Mouse (Mus musculus) gastrocnemius, adult 2 months (tissue): ENCODE data around the gene Msantd2. TPM values are rescaled to one million over a fixed set of nuclear protein-coding genes. Genes with fewer than 3 reads are reported as not detected.

ENCODE experiments used
- DNase-seq: peaks from one replicate; pipeline ENCODE4 v3.0.0; 2022
- H3K27ac ChIP-seq: fragments of 200-600 bp; 2 replicates; pipeline ENCODE4 v1.8.1; 2022; ENCODE audit warnings: mild to moderate bottlenecking
- H3K4me3 ChIP-seq: fragments of 200-600 bp; 2 replicates; pipeline ENCODE4 v1.8.1; 2022; ENCODE audit warnings: mild to moderate bottlenecking, moderate library complexity
- CTCF ChIP-seq: fragments of 200-600 bp; IDR thresholded peaks from 2 replicates; pipeline ENCODE4 v1.8.1; 2022; ENCODE audit warnings: antibody characterized with exemption, mild to moderate bottlenecking, moderate library complexity
- intact Hi-C: fragments of 180-260 bp; cut with DNase I; formaldehyde crosslinking; loops from one replicate; pipeline ENCODE4 v1.15.1; 2025
- total RNA-seq, 2 experiments: library from RNA; stranded (reverse); gene quantifications; 2 replicates each; pipeline ENCODE4 v1.2.3; 2021

Msantd2 gene
- total RNA-seq, 2 experiments from 2014 or later: 4.0 to 5.1 TPM

DNA sequence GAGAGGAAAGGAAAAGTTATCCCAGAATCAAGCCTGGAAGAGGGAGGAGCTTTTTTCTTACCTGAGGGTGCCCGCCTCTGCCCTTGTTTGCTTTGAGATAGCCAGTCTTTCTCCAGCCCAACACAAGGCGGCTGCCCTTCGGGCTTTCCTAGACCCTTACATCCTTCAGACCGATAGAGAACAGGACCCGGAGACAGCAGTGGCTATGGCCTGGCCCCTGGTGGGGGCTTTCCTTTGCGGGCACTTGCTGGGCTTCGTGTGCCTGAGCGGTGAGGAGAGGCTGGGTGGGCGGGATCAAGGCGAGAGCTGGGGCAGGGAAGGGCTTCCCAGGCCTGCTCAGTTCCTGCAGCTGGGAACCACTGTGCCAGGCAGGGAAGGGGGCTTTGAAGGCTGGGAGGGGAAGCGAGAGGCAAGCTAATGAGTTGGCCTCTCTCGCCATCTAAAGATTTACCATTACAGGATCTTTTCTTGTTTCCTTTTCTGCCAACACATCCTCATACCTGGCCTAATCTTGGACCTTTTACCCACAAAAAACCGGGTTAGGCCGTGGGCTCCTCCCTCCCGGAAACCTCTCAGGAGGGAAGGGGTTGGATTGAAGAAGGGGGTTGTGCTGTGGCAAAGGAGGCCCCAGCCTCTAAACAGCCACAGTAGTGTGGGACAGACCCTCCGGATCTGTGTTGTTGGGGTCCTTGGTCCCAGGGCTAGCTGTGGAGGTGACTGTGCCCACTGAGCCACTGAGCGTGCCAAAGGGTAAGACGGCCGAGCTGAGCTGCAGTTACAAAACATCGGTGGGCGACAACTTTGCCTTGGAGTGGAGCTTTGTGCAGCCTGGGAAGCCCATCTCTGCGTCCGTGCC, 50.3 kb downstream of the Msantd2 start, which contains the start of gene Vsig2:
Vsig2 (plus strand) TSS at position 86 of the 856 bp plus-strand sequence.
- DNase-seq: no peak
- H3K4me3 ChIP-seq: no peak within 1 kb of the TSS; the same call in 1 of the 2 replicates
- intact Hi-C loops: loop anchor here (5.0 kb wide), 1 partner anchor 78 kb away; no protein-coding TSS in a partner anchor
- H3K27ac ChIP-seq: peak within 1 kb of the TSS; percentile 46
- TF ChIP-seq CTCF: no peak

DNA sequence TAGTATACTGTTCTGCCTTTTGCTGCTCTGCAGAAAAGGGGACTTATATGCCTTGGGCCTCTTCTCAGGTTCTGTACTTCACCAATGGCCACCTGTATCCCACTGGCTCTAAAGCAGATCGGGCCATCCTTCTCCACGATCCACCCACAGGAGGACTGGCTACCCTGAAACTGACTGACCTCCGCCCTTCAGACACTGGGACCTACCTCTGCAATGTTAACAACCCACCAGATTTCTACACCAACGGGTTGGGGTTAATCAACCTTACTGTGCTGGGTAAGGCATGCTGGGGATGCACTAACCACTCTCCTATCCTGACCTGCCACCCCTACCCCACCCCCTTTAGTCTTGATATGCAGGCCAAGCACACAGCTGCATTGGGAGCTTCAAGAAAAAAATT, 51.1 kb downstream of the Msantd2 start:
- intact Hi-C loops: loop anchor here (5.0 kb wide), 1 partner anchor 77 kb away; no protein-coding TSS in a partner anchor
- H3K27ac ChIP-seq: peak overlapping the region; percentile 46; the same call in 1 of the 2 replicates
- DNase-seq: no peak
- TF ChIP-seq CTCF: no peak
- no peak overlapping the region for H3K4me3 ChIP-seq

DNA sequence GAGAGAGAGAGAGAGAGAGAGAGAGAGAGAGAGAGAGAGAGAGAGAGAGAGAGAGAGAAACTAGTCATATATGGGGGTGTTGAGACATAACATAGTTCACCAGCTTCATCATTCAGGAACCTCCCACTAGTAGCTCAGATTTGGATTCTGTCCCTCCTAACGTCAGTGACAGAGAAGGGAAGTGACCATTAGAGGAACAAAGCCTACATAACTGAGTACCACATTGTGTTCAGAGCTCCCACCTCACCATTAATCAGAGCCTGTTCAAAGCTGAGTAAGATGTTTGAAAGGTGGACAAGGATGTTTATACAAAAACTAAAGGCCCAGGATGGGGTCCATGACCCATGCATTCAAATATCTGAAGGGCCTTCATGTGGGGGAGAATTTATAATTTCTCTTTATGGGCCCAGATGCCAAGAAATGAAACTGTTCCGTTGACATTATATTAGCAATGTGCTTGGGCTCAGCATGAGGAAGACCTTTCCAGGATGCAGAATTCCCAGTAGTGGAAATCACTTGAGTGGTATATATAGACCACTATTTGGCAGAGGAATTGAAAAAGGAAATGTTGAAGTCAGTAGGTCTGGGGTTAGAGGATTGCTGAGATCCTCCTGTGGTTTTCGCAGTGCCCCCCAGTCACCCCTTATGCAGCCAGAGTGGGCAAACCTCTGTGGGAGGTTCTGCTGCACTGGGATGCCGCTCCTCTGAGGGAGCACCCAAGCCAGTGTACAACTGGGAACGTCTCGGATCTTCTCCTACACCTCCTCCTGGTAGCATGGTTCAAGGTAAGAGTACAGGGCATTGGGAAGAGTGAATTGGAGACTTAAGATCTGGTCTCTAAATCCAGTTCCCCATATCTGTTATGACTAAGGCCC, 51.8 kb downstream of the Msantd2 start:
- Histone ChIP-seq H3K4me3 (peak overlapping the region; percentile 10; the same call in 1 of the 2 replicates), H3K27ac (peak overlapping the region; percentile 66)
- TF ChIP-seq CTCF: no peak
- no peak for DNase-seq
- intact Hi-C loops: loop anchor here (5.0 kb wide), 1 partner anchor 76 kb away; no protein-coding TSS in a partner anchor

DNA sequence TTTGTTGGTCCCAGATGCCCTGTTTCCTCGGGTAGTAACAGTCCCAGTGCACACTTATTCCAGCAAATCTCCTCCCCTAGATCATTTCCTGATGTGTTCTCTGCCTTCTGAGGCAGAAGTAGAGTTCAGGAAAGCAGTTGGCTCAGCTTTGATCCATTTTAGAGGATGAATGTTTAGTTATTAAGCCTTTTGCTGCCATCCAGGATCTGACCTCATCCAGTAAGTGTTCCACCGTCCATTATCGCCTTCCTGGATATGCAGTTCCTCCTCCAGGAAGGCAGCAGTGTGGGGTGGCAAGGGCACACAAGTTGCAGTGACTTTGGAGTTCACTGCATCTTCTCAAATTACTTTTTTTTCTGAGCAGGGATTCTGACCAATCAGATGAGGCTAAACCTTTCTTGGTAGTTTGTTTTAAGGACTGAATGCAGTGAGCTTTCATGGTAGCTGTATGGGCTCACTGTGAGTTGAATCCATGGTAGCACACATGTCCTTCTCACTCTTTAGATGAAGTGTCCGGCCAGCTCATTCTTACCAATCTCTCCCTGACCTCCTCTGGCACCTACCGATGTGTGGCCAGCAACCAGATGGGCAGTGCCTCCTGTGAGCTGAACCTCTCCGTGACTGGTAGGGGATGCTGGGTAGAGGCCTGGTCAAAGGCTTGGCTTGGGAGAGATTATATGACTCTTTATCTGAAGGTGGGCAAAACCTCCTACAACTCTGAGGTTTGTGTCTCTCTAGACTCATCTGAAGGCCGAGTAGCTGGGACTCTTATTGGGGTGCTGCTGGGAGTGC, 52.9 kb downstream of the Msantd2 start:
- TF ChIP-seq CTCF: no peak
- no peak for DNase-seq
- intact Hi-C loops: loop anchor here (5.0 kb wide), 1 partner anchor 75 kb away; no protein-coding TSS in a partner anchor
- Histone ChIP-seq H3K4me3 (no peak overlapping the region), H3K27ac (peak overlapping the region; percentile 66)

DNA sequence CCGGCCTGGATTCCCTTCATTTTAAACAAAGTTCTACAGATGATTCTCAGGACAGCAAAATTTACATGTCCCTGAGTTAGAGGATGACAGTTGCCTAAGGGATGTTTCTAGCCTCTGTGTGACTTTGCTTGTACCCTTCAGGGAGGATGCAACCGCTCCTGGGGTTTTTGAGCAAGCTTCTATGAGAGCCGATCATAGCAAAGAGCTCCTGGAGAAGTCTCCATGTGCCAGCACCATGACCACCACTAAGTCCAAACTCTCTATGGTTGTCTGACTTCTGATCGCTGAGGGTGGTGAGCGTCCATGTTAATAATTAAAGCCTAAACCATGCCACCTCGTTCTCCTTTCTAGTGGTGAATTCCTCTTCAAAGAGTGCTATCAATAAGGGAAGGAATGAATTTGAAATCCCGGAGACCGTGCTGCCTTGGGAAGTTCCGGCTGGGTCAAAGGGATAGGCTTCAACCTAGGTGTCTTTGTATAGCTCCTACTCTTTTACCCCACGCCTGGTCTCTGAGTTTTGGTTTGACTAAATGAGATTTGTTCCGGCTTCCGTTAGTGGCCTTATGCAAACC, 54.8 kb downstream of the Msantd2 start:
- peak overlapping the region; percentile 60 for H3K27ac ChIP-seq
- DNase-seq: no peak
- peak overlapping the region; percentile 71 for H3K4me3 ChIP-seq
- intact Hi-C loops: loop anchor here (2.0 to 5.0 kb wide), 2 partner anchors 73 to 83 kb away; no protein-coding TSS in a partner anchor
- TF ChIP-seq CTCF: no peak

DNA sequence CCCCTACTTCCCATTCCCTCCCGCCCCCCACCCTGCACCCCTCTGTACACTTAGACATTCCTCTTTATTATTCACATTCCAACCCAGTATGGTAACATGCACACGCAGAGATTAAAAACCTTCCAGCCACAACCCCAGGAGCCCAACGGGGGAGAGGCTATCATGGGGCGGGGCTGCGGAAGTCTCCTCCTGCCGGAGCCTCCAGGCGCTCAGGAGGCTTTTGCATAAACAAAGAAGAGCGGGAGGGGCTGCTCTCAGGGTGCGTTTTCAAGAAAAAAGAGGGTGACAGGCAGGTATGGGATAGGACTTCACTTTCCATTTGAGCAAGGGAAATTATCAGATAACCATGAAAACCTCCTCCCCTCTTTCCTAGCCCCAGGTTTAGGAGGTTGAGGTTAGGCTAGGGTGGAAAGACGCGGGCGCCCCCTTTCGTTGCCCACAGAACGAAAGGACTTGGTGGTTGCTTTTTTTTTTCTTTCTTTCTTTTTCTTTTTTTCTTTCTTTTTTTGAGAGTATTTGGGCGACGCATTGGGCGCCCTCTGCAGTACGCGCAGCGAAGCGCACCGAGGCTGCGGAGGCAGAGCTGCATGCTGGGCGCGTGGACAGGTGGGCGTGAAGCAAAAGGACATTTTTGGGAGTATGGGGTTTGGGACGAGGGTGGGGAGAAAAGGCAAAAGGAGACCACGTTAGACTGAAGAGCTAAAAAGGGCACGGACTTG, 55.5 kb downstream of the Msantd2 start:
- H3K4me3 ChIP-seq: peak overlapping the region; percentile 71
- peak; percentile 68 for DNase-seq
- peak; percentile 84; the same call in 1 of the 2 replicates for TF ChIP-seq CTCF
- peak overlapping the region; percentile 60 for H3K27ac ChIP-seq
- intact Hi-C loops: loop anchor here (2.0 to 5.0 kb wide), 2 partner anchors 73 to 84 kb away; no protein-coding TSS in a partner anchor

DNA sequence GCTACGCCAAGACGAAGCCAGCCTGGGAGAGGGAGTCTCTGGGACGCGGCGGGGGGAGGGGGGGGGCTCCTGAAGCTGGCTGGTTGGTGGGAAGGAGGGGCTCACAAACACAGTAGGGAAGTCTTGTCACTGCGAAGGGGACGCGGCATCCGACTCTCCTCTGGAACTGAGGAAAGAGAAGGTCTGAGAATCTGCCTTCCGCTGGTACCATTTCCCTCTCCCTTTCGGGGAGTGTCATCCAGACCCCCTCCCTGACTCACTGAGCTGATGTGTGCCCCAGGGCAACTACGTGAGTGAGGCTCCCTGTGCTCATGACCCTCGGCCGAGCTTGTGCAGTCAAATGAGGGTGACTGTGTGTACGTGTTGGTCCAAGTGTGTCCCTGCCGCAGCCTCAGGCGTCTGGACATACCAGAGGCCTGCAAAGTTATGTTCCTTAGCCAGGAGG, 56.1 kb downstream of the Msantd2 start:
- TF ChIP-seq CTCF: no peak
- H3K4me3 ChIP-seq: peak overlapping the region; percentile 71
- no peak for DNase-seq
- intact Hi-C loops: loop anchor here (2.0 kb wide), 1 partner anchor 84 kb away; no protein-coding TSS in a partner anchor
- H3K27ac ChIP-seq: peak overlapping the region; percentile 60; the same call in 1 of the 2 replicates

DNA sequence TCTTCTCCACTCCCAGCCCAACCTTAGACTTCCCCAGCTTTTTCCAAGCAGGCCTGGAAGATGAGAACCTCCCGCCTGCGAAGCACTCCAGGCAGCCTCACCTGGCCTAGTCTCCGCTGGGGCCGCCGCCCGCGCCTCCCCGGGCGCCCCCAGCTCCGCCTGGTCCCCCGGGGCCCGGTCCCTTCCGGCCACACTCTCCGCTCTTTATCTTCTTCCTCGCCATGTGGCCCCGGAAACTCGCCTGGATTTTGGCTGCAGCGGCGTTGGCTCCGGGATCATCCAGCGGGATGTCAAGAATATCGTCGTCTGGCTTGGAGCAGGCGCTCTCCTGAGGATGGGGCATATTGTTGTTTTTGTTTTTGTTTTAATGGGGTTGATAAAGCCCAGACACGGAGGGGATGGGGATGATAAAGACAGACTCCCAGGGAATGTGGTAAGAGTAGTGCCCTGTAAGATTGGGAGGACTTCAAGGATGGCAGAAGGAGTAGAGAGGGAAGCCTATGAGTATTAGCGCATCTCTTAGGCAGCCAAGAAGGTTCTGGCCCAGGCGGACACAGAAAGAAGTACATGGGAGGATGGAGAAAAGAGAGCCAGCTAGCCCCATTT, 56.8 kb downstream of the Msantd2 start:
- Histone ChIP-seq H3K4me3 (peak overlapping the region; percentile 29), H3K27ac (peak overlapping the region; percentile 60)
- TF ChIP-seq CTCF: no peak
- DNase-seq: no peak
- intact Hi-C loops: loop anchor here (2.0 kb wide), 1 partner anchor 85 kb away; no protein-coding TSS in a partner anchor

DNA sequence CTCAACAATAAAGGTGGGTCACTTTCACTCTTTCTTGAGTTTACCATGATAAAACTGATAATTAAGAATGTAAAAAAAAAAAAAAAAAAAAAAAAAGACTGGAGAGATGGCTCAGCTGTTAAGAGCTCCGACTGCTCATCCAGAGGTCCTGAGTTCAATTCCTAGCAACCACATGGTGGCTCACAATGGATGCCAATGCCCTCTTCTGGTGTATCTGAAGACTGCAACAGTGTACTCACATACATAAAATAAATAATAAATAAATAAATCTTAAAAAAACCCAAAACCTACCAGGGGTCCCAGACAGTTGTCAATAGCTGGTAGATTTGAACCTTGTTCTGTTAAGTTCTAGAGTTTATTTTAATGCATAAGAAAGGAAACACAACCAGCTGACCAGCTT, 57.8 kb downstream of the Msantd2 start:
- no peak for DNase-seq
- Histone ChIP-seq H3K4me3 (no peak overlapping the region), H3K27ac (no peak overlapping the region)
- peak; percentile 49 for TF ChIP-seq CTCF
- intact Hi-C loops: no loop called here

DNA sequence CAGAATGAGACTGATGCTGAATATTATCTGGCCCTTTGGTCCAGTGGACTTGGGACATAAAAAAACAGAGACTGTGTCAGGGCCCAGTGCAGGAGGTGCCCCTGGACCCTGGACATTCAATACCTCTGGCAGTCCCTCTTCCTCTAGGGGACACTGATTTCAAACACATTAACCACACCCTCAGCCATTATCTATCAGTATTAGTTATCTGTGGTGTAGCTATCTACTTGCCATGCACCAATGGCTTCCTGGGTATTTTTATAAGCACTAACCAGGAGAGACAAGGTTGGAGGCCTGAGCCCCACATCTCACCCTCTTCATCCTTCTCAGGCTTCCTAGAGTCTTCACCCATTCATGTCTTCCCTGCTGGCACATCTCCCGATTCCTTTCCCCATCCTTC, 61.3 kb downstream of the Msantd2 start:
- no peak for DNase-seq
- Histone ChIP-seq H3K27ac (no peak overlapping the region), H3K4me3 (no peak overlapping the region)
- TF ChIP-seq CTCF: no peak
- intact Hi-C loops: loop anchor here (5.0 kb wide), 1 partner anchor 62 kb away; the partner anchor contains the start of gene Spa17
